Mouse (Mus musculus) induced T-regulatory cell, adult 2 months (primary cell): Measurements from ENCODE around the gene Tgtp2.
A peak's percentile ranks its signal among the peaks of the same experiment; 100 is the strongest.
"Not testable (repeated sequence)": the region's sequence is repeated elsewhere in the genome, so short reads cannot be mapped to it uniquely, and the experiment has no call there.

Experiments
- DNase-seq: peaks from one replicate; pipeline ENCODE4 v3.0.0-alpha.2; 2012; ENCODE audit warnings: low read depth

The Tgtp2 gene

GRCm38 (mm10) chr11:49086858-49087361, 22.9 kb upstream of the Tgtp2 start:
- peak; percentile 81 for DNase-seq

GRCm38 (mm10) chr11:49084875-49085274, 20.9 kb upstream of the Tgtp2 start:
- peak; percentile 86 for DNase-seq

- no peak for DNase-seq
Observed at GRCm38 (mm10) chr11:49084385-49084784, 20.4 kb upstream of the Tgtp2 start.

GRCm38 (mm10) chr11:49083808-49084207, 19.8 kb upstream of the Tgtp2 start:
- DNase-seq: peak; percentile 61

- DNase-seq: peak; percentile 78
Observed at GRCm38 (mm10) chr11:49083146-49083545, 19.1 kb upstream of the Tgtp2 start.

- DNase-seq: peak; percentile 61
Observed at GRCm38 (mm10) chr11:49081886-49082285, 17.9 kb upstream of the Tgtp2 start.

- peak; percentile 84 for DNase-seq
Observed at GRCm38 (mm10) chr11:49081356-49081755, 17.4 kb upstream of the Tgtp2 start.

GRCm38 (mm10) chr11:49080636-49081035, 16.6 kb upstream of the Tgtp2 start:
- DNase-seq: peak; percentile 55

- no peak for DNase-seq
Observed at GRCm38 (mm10) chr11:49078719-49079118, 14.7 kb upstream of the Tgtp2 start.

GRCm38 (mm10) chr11:49077012-49077411, 13.0 kb upstream of the Tgtp2 start:
- no peak for DNase-seq

GRCm38 (mm10) chr11:49076001-49076757, 12.2 kb upstream of the Tgtp2 start, which contains the start of gene Ifi47:
TSS of gene Ifi47 (plus strand) at chr11:49076587.
- DNase-seq: peak; percentile 32

- no peak for DNase-seq
Observed at GRCm38 (mm10) chr11:49068358-49068757, 4.4 kb upstream of the Tgtp2 start.

GRCm38 (mm10) chr11:49061865-49062264, 2.1 kb downstream of the Tgtp2 start:
- DNase-seq: peak; percentile 60

GRCm38 (mm10) chr11:49060061-49060460, 3.9 kb downstream of the Tgtp2 start:
- DNase-seq: not testable (repeated sequence)

- DNase-seq: not testable (repeated sequence)
Observed at GRCm38 (mm10) chr11:49051894-49052293, 12.1 kb downstream of the Tgtp2 start.

GRCm38 (mm10) chr11:49051093-49051891, 12.7 kb downstream of the Tgtp2 start, which contains the start of gene 9930111J21Rik2:
TSS of gene 9930111J21Rik2 (minus strand) at chr11:49051242.
- DNase-seq: peak; percentile 61

GRCm38 (mm10) chr11:49050064-49050463, 13.9 kb downstream of the Tgtp2 start:
- DNase-seq: not testable (repeated sequence)

GRCm38 (mm10) chr11:49012074-49012473, 51.9 kb downstream of the Tgtp2 start:
- not testable (repeated sequence) for DNase-seq
